Mouse (Mus musculus) urinary bladder, adult 18-20 months (tissue): ENCODE results near the gene Retreg3.
A peak's percentile ranks its signal among the peaks of the same experiment; 100 is the strongest.

Experiments
- DNase-seq, 2 experiments: peaks; one replicate each; pipeline ENCODE4 v3.0.0; 2022; ENCODE audit warnings: low spot score in 2 of 2, mixed read lengths in 2 of 2

Gene Retreg3

GRCm38 (mm10) chr11:101079746-101080145, 39.9 kb downstream of the Retreg3 start:
- no peak for DNase-seq

- DNase-seq: no peak
Measured at GRCm38 (mm10) chr11:101078121-101078520, 41.6 kb downstream of the Retreg3 start, which contains the start of gene Hsd17b1. Hsd17b1 (plus strand) TSS chr11:101078411.

GRCm38 (mm10) chr11:101071810-101072428, 47.8 kb downstream of the Retreg3 start:
- DNase-seq: no peak

- no peak for DNase-seq
Measured at GRCm38 (mm10) chr11:101070987-101071386, 48.7 kb downstream of the Retreg3 start.

- no peak for DNase-seq
Measured at GRCm38 (mm10) chr11:101070189-101070527, 49.5 kb downstream of the Retreg3 start.

GRCm38 (mm10) chr11:101069391-101070188, 50.1 kb downstream of the Retreg3 start, which contains the start of gene Naglu:
Naglu (plus strand) TSS chr11:101070012.
- DNase-seq: peak; percentile 91 to 92

GRCm38 (mm10) chr11:101066549-101067412, 52.9 kb downstream of the Retreg3 start:
- peak; percentile 68 to 69 for DNase-seq

- DNase-seq: no peak
Measured at GRCm38 (mm10) chr11:101065002-101065401, 54.7 kb downstream of the Retreg3 start.

- no peak for DNase-seq
Measured at GRCm38 (mm10) chr11:101064462-101064861, 55.2 kb downstream of the Retreg3 start.

GRCm38 (mm10) chr11:101063676-101064327, 55.9 kb downstream of the Retreg3 start:
- peak in 1 of 2 experiments; percentile 54 for DNase-seq

- no peak for DNase-seq
Measured at GRCm38 (mm10) chr11:101062971-101063675, 56.6 kb downstream of the Retreg3 start.

GRCm38 (mm10) chr11:101062165-101062884, 57.4 kb downstream of the Retreg3 start:
- peak in 1 of 2 experiments; percentile 68 for DNase-seq

- no peak for DNase-seq
Measured at GRCm38 (mm10) chr11:101061049-101061448, 58.6 kb downstream of the Retreg3 start.

GRCm38 (mm10) chr11:101060126-101060525, 59.6 kb downstream of the Retreg3 start:
- peak in 1 of 2 experiments; percentile 74 for DNase-seq

GRCm38 (mm10) chr11:101059473-101059872, 60.2 kb downstream of the Retreg3 start:
- no peak for DNase-seq

- no peak for DNase-seq
Measured at GRCm38 (mm10) chr11:101058726-101059125, 61.0 kb downstream of the Retreg3 start.

- DNase-seq: peak; percentile 71 to 75
Measured at GRCm38 (mm10) chr11:101057860-101058259, 61.8 kb downstream of the Retreg3 start.

GRCm38 (mm10) chr11:101056885-101057284, 62.8 kb downstream of the Retreg3 start:
- peak in 1 of 2 experiments; percentile 85 for DNase-seq

- no peak for DNase-seq
Measured at GRCm38 (mm10) chr11:101055418-101055817, 64.3 kb downstream of the Retreg3 start.

- no peak for DNase-seq
Measured at GRCm38 (mm10) chr11:101053974-101054373, 65.7 kb downstream of the Retreg3 start.
